Mouse (Mus musculus): ENCODE data around the gene Gemin2.
"Not testable (repeated sequence)": the region's sequence is repeated elsewhere in the genome, so short reads cannot be mapped to it uniquely, and the experiment has no call there.

Gemin2 gene
- long read RNA-seq, experiment 1, transcript Gemin2-201 (10 exons, 1,588 nt), result major isoform, 8 of 10 reads
- long read RNA-seq, experiment 1, partial matches to known transcripts, result 0 of 10 reads
- long read RNA-seq, experiment 1, other reads (novel, unspliced or antisense), result 2 of 10 reads
- long read RNA-seq, experiment 2, transcript Gemin2-201 (10 exons, 1,588 nt), result major isoform, 6 of 9 reads
- long read RNA-seq, experiment 2, partial matches to known transcripts, result 2 of 9 reads
- long read RNA-seq, experiment 2, other reads (novel, unspliced or antisense), result 1 of 9 reads

DNA sequence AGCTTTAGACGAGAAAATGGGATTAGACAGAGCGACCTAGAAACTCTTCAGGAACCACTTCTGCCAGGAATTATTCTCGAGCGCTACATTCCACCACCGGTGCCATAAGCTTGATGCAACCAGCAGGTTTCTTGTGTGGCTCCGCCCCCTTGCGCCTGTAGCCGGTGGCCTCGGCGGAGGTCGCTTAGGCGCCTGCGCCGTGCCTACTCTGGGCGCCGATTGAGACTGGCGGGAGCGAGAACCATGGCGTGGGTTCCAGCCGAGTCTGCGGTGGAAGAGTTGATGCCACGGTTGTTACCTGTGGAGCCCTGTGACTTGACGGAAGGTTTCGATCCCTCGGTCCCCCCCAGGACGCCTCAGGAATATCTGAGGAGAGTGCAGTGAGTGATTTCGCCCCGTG is at the start of gene Gemin2:
Gemin2 (plus strand) TSS at position 160 of the 400 bp plus-strand sequence.
- intact Hi-C loops (cut with DNase I), result no loop called here

DNA sequence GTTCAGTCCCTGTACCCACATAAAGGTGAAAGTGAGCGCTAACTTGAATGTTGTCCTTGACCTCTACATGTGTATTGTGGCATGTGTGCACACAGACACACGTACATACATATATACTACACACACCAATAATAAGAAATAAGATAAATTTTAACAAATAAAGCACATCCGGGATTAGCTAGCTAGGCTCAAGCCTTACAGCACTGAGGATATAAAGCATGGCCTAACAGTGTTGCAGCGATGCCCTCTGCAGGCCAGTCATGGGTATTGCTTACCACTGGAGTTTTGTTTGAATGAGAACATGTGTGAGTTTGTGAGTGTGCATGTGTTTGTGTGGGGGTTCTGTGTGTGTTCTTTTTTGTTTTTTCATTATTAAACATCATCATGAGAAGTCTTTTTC is 48.6 kb upstream of the Gemin2 start:
- intact Hi-C loops (cut with DNase I), result no loop called here

DNA sequence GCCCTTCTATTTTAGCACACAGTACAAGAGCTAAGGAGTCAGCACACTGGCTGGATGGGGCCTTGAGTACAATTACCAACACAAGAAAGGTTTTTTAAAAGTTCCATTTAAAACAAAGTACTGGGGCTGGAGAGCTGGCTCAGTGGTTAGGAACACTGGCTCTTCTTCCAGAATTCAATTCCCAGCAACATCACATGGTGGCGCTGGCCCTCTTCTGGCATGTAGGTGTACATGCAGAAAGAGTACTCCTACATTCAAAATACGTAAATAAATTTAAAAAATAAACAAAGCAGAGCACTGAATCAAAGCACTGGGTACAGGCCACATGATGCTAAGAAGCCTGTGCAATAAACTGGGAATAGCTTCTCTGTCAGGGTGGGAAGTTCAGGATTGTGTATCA is 36.2 kb upstream of the Gemin2 start:
- intact Hi-C loops (cut with DNase I), result no loop called here

DNA sequence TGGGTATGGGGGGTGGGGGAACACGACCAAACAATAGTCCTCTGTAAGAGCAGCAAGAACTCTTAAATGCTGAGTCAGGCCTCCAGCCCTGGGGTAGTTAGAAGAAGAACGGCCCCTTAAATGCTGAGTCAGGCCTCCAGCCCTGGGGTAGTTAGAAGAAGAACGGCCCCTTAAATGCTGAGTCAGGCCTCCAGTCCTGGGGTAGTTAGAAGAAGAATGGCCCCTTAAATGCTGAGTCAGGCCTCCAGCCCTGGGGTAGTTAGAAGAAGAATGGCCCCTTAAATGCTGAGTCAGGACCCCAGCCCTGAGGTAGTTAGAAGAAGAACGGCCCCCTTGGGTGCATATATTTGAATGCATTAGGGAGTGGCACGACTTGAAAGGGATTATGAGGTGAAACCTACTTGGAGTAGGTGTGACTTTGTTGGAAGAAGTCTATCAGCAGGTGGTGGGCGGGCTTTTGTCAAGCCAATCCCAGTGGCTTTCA is 32.0 kb upstream of the Gemin2 start:
- intact Hi-C loops (cut with DNase I), result not testable (repeated sequence)

DNA sequence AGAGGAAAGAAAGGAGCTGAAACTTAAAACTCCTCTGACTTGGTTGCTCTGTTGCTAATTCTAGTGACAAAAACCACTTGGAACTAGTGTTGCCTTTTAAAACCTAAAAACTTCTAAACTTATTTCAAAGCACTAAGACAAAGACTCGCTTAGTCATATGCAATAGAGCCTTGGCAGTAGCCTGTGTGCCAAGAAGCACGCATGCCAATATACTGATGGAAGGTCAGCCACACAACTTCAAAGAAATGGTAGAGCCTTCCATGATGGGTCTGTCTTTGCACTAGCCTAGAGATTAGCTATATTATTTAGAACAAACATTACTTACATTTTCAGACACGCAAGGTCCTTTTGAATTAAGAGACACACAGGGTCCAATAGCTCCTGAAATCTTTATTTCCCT is 27.4 kb upstream of the Gemin2 start:
- intact Hi-C loops (cut with DNase I), result no loop called here

DNA sequence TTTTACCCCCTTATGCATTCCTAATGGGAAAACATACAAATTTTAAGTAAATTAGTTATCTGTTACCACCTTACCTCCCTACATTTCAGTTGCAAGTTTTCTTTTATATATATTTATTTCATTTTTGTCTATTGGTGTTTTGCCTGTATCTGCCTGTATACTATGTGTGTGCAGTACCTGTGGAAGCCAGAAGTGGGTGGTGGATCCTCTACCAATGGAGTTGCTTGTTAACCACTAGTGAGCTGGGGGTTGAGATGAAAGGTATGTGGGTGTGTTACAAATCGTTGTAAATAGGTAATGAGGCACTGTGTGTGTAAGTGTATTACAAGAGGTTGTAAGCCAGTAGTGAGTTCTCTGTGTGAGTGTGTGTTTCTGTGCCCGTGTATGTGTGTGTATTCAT is 2.7 kb upstream of the Gemin2 start:
- intact Hi-C loops (cut with DNase I), result no loop called here

DNA sequence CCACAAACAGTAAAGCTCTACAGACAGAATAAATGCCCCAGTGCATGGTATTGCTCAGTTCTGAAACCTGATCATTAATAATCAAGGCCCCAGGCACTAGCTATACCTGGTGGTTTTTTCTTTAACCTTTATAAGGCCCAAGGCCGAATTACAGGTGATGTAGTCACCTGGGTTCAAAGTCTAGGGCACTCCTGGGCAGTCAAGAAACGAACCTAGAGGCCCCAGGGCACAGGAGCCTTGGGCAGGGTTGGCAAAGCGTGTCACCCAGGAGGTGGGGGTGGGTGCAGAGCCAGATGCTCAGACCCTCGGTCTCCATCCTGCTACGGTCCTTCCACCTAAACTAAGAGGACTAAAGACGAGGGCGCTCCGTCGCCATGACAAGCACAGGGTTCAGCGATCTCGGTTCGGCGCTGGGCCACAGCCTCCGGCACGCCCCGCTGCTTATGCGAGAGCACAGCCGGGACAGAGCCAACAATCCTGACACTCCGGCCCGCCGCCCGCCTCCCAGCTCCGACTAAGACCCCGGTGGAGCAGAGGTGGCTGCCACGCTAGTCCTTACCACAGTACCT is 1.8 kb upstream of the Gemin2 start:
- intact Hi-C loops (cut with DNase I), result no loop called here

DNA sequence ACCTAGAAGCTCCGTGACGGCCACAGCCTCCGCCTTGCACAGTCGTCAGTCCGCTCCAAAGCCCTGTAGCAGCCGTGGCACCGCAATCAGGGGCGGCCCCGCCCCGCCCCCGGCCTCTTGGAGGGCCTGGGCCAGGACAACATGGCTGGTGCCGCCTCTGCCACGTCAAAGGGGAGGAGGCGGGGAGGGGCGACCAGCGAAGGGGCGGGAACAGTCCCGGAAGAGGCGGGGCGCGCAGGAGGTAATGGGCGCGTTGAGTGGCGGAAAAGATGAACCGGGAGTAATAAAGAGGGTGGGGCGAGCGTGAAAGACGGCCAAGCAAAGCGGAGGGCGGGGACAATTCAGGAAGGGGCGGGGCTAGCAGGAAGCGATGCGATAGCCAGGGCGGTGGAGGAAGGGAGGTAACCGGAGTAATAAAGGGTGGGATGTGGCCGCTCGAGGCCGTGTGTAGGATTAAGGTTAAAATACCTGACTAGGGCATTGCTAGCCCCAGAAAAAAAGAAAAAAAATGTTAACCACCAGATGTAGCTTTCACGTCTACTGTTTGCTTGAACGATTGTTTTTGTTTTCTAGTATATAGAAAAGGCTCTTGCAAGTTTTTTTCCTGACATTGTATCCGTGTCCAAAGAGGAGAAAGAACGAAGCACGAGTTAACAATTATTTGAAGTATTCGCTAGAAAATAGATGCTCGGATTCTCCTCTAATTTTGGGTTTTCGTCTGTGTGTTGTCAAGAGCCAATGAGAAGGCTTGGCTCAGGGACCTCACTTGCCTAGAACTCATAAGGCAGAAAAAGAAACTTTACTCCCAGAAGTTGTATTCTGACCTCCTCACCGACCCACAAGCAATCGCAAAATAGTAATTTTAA is 1.1 kb upstream of the Gemin2 start, which contains the start of gene Sec23a:
Sec23a (minus strand) TSS at position 174 of the 866 bp plus-strand sequence.
- intact Hi-C loops (cut with DNase I), result no loop called here

DNA sequence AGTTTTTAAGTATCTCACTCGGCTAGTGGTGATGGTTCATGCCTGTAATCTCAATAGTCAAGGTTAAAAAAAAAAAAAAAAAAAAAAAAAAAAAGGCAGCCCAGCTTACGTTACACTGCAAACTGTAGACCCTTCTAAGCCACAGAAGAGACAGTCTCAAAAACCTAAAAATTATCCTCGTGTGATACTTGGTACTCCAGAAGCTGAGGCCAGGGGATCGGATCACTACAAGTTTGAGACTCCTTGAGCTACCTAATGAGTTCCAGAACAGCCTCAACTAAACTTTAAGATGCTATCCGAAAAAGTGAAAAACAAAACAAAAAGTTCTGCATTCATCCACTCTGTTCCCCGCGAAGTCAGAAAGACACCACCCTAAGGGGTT is 492 bp upstream of the Gemin2 start:
- intact Hi-C loops (cut with DNase I), result no loop called here

DNA sequence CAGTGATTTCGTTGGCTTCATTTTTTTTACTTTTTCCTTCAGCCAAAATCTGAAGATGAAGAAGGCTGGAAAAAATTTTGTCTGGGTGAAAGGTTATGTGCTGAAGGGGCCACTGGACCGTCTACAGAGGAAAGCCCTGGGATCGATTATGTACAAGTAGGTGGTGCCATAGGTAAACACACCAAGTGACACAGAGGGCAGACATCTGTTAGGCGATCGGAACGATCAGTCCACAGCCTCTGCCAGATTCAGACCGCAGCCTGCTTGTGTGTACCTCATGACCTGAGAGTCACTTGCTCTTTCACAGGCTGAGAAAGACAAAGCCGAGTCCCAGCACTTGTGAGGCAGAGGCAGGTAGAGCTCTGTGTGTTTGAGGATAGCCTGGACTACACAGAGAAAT is 4.8 kb downstream of the Gemin2 start:
- intact Hi-C loops (cut with DNase I), result no loop called here

DNA sequence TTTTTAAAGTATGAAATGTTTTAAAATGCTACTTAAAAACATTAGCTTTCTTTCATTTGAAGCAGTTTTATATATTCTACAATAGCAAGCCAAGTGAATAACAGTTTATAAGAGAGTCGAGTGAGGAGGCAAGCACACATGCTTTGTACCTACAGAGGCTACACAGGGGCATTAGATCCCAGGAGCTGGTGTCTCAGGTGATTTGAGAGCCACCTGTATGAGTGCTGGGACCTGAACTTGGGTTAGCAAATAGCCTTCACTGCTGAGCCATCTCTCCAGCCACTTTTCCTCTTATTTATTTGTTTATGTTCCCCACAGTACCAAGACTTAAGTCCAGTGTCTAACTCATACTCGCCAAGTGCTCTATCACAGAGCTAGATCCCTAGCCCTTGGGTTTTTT is 6.7 kb downstream of the Gemin2 start:
- intact Hi-C loops (cut with DNase I), result no loop called here

DNA sequence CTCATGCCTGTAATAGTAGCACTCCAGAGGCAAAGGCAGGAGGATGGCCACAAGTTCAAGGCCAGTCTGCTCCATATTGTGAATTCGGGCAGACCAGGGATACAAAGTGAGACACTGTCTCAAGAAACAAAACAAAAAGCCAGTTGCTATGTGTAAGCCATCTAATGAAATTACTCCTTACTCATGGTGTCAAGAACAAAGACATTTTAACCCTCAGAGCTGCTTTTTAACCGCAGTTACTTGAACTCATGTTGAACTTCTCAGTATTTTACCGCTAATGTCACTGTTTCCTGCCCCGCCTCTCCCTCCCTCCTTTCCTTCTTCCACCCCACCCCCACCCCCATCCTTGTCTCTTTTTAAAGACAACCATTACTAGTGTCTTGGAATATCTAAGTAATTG is 8.1 kb downstream of the Gemin2 start:
- intact Hi-C loops (cut with DNase I), result no loop called here

DNA sequence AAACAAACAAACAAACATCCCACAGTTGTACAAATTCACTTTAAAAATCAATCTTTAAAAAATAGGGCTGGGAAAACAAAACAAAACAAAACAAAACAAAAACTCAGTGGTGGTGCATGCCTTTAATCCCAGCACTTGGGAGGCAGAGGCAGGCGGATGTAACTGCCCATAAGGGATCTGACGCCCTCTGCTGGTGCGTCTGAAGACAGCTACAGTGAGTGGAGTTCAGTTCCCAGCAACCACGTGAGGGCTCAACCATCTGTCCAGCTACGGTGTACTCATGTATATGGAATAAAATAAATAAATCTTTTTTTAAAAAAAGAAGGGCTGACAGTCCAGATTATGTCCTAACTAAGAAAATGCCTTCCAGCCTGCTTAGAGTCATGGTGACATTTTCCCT is 18.9 kb downstream of the Gemin2 start:
- intact Hi-C loops (cut with DNase I), result no loop called here

DNA sequence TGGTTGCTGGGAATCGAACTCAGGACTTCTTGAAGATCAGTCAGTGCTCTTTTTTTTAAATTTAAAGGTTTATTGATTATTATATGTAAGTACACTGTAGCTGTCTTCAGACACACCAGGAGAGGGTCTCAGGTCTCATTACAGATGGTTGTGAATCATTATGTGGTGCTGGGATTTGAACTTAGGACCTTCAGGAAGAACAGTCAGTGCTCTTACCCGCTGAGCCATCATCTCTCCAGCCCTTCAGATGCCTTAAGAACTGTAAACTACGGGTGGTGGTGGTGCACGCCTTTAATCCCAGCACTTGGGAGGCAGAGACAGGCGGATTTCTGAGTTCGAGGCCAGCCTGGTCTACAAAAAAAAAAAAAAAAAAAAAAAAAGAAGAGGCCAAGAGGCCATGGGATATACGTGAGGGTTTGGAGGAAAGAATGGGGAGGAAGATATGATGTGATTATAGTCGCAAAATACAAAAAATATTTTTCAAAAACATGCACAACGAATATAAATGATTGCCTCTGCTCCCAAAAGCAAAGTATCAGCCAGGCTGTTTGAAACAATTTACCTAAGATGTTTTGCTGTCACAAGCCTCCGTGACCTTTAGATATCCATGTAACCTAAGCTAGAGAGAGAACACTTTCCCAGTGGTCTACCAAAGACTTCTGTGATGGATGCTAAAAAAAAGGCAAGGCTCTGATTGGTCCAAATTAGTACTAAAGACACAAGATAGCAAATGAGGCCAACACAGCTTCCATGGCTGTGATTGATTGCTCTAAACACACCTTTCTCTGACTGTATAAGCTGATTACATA is 26.2 kb downstream of the Gemin2 start:
- intact Hi-C loops (cut with DNase I), result no loop called here

DNA sequence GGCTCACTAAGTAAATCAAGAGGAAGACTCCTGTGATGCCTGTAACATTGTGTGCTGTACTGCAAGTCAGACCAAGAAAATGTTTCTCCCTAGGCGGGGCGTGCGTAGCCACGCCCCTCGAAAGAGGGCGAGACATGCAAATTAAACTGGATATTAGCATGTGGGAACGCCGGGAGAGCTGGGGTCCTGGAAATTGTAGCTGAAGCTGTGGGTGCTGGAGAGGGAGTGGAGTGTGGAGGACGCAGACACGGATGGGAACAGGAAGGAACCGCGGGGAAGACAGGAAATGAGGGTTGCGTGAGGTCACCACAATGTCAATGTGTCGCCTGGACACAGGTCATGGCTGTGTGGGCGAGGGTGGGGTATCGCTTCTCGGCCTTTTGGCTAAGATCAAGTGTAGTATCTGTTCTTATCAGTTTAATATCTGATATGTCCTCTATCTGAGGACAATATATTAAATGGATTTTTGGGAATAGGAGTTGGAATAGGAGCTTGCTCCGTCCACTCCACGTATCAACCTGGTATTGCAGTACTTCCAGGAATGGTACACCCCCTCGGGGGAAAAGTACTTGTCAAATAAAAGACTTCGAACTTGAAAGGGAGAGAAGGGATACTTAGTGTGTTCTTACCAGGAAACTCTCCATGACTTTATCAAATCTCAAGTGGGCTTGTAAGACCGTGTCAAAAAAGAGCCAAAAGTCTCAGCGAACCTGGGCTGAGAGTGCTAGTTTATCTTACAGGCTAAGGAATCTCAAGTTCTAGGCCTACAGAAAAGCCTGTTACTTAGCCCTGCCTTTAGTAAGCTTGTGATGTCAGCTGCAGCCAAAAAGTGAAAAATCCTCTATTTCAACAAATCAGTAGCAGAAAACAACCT is 27.0 kb downstream of the Gemin2 start:
- intact Hi-C loops (cut with DNase I), result no loop called here

DNA sequence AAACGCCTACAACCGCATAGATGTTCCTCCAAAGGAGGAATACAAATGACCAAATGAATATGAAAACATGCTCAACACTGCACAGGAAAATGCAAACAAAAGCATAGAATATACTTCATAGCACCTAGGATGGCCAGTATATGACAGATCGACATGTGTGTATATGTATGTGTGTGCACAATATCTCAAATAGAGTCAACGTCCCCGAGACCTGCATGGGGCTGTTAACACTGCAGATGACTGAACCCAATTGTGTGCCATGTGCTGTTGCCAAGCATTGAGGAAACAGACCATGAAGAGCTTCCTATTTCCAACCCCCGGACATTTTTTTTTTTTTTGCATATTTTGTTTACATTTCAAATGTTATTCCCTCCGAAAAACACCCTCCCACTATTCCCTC is 27.7 kb downstream of the Gemin2 start:
- intact Hi-C loops (cut with DNase I), result no loop called here

DNA sequence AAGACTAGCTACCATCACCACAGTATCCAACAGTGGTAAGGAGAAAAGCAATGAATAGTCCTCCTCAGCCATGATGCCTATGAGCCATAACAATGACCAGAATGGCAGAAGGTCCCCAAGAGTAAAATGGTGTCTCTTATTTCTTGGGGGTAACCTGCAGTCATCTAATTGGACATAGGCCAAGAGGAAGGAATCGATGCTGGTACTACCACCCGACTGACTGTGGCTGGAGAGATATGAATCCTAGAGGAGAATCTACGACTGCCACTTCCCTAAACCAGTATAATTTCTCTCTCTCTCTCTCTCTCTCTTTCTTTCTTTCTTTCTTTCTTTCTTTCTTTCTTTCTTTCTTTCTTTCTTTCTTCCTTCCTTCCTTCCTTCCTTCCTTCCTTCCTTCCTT is 39.3 kb downstream of the Gemin2 start:
- intact Hi-C loops (cut with DNase I), result no loop called here

DNA sequence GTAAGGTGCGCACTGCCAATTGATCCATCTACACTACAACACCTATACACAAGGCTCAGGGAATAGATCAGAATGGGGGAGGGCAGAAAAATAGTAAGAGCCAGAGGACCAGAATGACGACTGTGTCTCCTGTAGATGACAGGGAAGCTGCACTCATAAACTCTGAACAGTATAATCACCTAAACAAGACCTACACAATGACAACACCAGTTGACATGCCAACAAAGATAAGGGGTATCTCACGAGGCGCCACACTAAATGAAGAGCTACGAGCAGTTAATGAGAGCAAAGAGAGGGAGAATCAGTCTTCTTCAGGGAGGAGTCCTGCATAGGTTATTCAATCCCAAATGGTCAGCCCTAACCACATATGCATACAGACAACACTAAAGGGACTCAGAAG is 40.0 kb downstream of the Gemin2 start:
- intact Hi-C loops (cut with DNase I), result no loop called here

DNA sequence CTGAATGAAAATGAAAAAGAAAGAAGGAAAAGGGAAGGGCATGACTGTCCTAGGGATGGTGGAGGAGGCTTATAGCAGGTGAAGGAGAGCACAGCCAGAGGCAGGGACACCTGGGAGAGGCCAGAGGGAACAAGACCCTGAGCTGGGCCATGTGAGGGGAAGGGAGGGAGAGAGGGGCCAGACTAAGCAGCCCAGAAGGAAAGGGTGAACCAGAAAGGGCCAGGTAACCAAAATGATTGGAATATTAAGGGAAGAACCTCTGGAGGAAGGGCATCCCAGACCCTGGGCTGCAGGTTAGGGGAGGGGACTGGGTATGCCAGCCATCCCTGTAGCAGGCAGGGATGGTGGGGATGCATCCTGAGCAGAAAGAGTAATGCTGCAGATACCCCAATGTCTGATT is 40.8 kb downstream of the Gemin2 start:
- intact Hi-C loops (cut with DNase I), result no loop called here

DNA sequence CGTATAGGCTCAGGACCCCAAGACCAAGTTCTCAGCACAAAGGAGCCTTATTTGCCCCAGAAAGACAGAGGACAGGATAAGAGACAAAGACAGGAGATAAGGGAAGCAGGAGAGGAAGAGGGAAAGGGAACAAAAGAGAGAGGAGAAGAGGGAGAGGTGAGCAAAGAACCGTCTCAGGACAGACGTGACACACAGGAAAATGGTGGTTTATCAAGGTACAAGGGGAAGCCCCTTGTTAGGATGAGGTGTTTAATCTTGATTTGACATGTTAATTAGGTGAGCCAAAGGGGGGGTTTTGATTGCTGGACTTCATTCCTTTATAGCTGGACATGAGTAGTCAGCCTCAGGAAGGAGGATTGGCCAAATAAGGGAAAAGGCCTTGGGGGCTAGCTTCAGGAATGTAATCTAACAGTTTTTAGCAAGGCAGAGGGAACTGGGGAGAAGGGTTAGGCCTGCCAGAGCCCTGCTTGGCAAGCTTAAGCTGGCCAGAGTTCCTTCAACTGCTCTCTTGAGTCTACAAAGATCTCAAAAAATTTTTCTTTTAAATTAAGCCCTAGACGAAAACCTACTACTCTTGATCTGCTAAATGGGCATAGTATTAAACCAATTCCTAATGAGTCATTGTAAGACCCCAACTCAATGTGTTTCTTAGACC is 42.1 kb downstream of the Gemin2 start:
- intact Hi-C loops (cut with DNase I), result no loop called here

Measured in adrenal gland (tissue).